Mouse (Mus musculus) left cerebral cortex, postnatal 36 days (tissue): ENCODE measurements around the gene Wdr5. TPM values are rescaled to one million over a fixed set of nuclear protein-coding genes. Genes with fewer than 3 reads are reported as not detected.
"Not testable (repeated sequence)": the region's sequence is repeated elsewhere in the genome, so short reads cannot be mapped to it uniquely, and the experiment has no call there.

Source experiments
- DNase-seq, 2 experiments: peaks; one replicate each; pipeline ENCODE4 v3.0.0; 2021 to 2022; ENCODE audit warnings: low spot score in 2 of 2, mixed read lengths in 1 of 2
- intact Hi-C: fragments of 180-260 bp; cut with DNase I; formaldehyde crosslinking; loops from one replicate; pipeline ENCODE4 v1.15.1; 2025
- total RNA-seq, 2 experiments: library from RNA; stranded (reverse); gene quantifications; 2 replicates each; pipeline ENCODE4 v1.2.3; 2021

Wdr5 gene
- total RNA-seq, 2 experiments from 2014 or later = 24.2 to 28.5 TPM

DNA sequence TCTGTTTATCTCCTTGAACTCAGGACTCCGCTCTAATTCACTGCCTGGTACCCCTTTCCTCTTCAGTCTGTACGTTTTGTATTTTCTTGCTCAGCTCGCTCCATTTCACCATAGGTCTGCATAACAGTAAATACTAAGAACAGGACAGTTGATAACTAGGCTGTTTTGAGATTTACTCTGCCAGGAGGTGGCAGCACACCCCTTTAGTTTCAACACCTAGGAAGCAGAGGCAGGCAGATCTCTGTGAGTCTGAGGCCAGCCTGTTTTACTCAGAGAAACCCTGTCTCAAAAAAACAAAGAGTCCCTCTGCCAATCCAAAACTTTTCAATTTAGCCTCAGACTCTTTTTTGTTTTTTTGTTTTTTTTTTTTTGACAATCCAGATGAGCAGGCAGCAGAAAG is 21.0 kb upstream of the Wdr5 start:
- no peak for DNase-seq
- intact Hi-C loops = no loop called here

DNA sequence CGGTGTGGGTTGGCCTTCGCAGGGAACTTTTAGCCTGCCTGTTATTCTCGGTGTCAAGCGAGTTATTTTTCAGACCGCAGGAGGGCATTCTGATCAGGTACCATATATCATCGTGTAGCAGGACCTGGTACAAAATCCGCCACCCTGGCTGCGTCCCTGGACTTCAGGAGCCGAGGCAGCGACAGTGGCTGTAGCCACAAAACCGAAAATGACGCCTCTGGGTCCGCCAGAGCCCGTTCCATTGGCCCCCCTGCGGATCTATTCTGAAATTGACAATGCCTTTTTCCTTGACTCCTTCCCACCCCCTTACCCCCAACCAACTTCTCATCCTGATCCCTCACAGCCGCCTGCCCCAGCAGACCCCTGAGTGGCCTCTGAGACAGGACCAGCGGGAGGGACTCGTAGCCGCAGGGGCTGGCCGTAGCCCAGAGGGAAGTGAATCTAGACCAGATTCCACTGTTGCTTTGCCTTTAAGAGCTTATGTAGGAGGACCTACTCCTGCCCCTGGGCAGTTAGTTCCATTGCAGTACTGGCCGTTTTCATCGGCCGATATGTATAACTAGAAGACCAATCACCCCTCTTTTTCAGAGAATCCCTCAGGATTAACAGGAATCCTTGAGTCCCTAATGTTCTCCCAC is 18.4 kb upstream of the Wdr5 start:
- no peak for DNase-seq

DNA sequence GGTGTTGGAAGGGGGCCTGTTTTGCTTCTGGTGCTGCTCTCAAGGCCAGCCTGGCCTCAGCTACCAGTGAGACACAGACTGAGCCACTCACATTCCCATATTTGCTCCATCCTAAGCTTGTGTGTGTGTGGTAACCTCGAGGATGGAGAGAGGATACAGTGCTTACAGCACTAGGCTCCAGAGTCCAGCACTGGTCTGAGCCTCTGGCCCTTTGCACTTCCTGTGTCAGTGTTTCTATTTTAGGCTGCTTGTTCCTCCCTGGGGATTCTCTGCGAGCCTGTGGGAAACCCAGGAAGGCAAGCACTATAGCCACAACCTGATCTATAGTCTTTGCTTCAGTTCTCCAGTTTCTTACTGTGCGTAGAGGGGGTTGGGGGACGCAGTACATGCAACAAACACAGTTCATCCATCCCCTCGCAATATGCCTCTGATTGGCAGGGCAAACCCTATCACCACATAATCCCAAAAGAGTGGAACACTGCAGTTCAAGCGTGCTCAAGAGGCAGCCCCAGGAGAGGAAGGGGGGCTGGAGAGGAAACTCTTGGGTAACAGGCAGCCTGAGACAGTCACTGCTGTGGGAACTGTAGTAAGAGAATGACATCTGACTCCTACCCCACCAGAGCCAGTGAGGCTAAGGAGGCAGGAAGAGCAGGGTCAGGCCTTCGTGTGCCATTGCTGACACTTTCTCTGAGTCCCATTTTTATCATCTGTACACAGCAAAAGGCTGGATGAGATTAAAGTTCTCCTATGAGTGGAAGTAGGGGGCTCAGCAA is 10.7 kb upstream of the Wdr5 start:
- no peak for DNase-seq
- intact Hi-C loops = no loop called here

More for the DNA sequence above, 18.4 kb upstream of the Wdr5 start:
- intact Hi-C loops = no loop called here

DNA sequence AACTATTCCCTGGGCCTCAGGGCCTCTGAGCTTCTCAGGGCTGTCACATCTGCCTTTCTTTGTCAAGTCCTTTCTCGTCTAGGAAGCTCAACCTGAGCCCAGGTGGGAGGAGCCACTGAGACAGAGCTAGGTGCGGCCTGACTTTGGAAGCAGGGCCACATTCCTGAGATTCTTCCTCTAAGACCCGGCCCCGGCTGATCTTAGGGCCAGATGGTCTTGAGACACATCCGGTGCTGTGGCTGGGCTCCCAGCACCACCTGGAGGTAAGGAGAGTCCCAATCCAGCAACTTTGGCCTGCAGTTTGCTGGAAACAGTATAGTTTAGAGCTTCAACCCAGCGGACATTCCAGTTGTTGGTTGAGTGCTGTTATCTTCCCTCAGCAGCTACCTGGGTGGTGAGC is 9.4 kb upstream of the Wdr5 start:
- no peak for DNase-seq
- intact Hi-C loops = no loop called here

DNA sequence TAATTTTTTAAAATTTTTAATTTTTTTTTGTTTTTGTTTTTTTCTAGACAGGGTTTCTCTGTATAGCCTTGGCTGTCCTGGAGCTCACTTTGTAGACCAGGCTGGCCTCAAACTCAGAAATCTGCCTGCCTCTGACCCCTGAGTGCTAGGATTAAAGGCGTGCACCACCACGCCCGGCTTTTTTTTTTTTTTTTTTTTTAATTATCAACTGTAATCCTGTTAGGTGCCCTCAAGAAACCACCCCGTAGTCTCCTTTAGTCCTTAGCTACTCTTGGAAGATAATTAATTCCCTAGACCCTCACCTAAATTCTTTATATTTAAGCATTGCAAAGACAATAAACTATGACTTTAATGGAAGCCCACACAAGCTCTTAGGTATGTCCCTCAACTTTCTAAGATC is 8.3 kb upstream of the Wdr5 start:
- DNase-seq, intact Hi-C loops: not testable (repeated sequence)

DNA sequence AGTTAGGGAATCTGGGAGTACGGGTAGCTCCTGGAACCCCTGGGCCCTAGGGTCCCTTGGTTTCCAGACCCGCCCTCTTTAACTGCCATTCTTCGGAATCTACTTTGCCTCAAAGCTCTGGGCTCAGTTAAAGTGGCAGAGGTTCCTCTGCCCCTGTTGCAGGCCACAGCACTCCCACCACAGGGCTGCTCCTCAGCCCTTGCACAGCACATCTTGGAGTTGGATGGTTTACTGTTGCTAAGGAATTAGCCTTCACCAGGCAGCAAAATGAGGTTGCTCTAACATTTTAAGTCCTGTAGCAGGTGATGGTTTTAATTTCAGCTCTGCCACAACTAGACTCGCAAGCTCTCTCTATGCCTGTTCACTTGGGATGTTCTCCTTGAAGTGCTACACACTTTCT is 7.4 kb upstream of the Wdr5 start, which contains the start of gene Brd3:
Brd3 (minus strand) TSS at position 101 of the 400 bp plus-strand sequence.
- intact Hi-C loops = no loop called here
- DNase-seq = no peak

DNA sequence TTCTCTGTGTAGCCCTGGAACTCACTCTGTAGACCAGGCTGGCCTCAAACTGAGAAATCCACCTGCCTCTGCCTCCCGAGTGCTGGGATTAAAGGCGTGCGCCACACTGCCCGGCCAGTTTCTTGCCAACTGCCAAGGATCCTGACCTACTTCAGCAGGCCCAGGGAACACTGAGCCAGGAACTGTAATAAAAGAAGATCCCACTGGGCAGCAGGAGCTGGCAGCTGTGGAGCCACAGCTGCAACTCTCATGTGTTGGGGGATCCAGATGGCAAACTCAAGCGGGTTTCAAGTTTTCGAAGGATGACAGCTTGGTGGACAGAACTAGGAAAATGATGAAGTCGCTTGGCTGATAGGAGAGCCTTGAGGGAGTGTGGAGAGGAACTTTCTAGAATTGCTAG is 4.3 kb upstream of the Wdr5 start:
- intact Hi-C loops = no loop called here
- no peak for DNase-seq

DNA sequence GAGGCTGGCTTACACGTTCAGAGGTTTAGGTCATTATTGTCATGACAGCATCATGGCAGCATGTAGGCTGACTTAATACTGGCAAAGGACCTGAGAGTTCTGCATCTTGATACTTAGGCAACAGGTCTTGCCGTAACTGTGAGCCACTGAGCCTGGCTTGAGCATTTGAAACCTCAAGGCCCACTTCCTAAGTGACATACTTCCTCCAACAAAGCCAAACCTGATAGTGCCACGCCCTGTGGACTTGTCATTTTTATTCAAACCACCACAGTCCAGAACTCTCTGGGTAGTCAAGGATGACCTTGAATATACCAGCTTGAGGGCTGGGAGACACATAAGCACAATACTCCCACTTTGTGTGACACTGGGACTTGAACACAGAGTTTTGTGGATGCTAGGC is 2.0 kb upstream of the Wdr5 start:
- DNase-seq = no peak
- intact Hi-C loops = no loop called here

DNA sequence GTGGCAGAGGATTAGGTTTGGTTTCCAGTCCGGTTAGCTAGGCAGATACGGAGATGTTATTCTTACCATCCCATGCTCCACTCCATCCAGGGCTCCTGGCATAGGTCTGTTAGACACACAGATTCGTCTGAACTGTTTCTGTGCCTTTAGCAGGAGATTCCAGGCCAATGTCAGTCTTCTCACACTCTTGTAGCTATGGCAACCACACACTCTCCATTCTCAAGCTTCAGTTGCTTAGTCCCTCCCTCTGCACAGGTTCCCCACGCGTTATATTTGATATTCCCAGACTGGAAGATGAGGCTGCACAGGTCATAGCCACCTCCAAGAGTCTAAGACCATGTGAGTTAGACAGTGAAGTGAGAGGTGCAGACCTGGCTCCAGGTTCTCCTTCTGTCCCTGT is 1.1 kb upstream of the Wdr5 start:
- intact Hi-C loops = no loop called here
- DNase-seq = peak in 1 of 2 experiments; percentile 10

DNA sequence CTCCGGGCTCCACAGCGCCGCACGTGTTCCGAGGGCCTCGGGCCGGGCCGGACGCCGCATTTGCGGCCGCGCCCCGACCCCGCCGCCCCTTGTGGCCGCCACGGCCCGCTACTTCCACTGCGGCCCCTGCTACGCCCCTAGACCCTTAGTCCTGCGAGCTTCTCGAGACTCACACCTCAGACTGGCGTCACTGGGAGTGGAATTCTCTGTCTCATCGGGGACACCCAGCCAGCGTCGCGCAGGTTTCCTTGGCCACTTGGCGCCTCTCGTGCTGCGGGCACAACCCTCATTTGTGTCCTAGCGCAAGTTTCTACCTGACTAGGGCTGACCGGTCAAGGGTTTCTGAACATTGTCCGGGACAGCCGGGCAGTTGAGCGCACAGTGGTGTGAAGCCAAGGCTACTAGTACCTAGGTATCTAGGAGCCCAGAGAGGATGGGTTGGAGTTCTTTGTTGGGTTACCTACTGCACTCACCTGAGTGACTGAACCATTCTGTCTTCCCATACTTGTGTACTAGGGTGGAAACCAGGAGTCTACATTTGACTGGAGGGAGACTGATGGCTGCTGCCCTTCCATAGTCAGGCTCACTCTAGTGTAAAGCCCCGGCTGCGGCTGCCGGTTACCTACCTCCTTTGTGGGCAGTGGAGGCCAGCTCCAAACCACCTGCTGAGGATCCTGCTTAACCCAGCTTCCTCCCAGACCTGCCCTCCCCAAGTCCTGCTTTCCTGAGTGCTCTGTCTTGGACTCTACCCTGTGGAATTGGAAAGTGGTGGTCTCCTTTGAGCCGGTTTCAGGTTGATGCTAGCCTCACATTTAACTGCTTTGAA is 597 bp downstream of the Wdr5 start:
- DNase-seq = no peak

DNA sequence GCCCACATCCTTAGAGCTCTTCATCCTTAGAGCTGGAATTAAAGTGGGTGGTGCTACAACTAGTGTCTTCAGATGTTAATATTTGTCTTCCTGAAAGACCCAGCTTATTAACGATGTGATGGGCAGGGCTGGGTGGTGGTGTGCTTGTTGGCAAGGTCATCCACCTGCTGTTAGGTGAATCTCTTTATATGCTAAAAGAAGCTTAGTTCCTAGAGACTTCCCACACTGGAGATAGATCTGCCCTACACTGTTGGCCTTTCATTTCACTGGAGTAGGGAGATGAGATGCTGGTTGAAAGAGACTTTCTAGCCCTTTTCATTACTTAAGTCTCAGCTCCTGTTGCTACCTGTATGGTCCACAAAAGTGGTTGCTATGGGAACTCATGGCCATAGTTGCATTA is 1.3 kb downstream of the Wdr5 start:
- no peak for DNase-seq
- intact Hi-C loops = loop anchor here (5.0 kb wide), 1 partner anchor 234 kb away; no protein-coding TSS in a partner anchor

More for the DNA sequence above, 597 bp downstream of the Wdr5 start:
- intact Hi-C loops = loop anchor here (1.0 to 5.0 kb wide), 2 partner anchors 40 to 233 kb away; no protein-coding TSS in a partner anchor

DNA sequence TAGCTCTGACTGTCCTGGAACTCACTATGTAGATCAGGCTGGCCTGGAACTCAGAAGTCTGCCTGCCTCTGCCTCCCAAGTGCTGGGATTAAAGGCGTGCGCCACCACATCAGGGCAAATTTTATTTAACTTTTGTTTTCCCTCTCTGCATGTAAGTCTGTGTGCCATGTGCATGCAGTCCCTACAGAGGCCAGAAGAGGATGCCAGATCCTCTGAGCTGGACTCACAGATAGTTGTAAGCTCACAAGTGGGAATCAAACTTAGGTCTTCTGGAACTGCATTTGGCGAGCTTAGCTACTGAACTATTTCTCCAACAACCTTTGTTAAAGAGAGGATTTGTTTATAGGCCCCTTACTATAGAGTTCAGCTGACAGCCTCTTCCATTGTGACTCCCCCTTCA is 3.3 kb downstream of the Wdr5 start:
- DNase-seq = no peak
- intact Hi-C loops = loop anchor here (5.0 kb wide), 1 partner anchor 236 kb away; no protein-coding TSS in a partner anchor

DNA sequence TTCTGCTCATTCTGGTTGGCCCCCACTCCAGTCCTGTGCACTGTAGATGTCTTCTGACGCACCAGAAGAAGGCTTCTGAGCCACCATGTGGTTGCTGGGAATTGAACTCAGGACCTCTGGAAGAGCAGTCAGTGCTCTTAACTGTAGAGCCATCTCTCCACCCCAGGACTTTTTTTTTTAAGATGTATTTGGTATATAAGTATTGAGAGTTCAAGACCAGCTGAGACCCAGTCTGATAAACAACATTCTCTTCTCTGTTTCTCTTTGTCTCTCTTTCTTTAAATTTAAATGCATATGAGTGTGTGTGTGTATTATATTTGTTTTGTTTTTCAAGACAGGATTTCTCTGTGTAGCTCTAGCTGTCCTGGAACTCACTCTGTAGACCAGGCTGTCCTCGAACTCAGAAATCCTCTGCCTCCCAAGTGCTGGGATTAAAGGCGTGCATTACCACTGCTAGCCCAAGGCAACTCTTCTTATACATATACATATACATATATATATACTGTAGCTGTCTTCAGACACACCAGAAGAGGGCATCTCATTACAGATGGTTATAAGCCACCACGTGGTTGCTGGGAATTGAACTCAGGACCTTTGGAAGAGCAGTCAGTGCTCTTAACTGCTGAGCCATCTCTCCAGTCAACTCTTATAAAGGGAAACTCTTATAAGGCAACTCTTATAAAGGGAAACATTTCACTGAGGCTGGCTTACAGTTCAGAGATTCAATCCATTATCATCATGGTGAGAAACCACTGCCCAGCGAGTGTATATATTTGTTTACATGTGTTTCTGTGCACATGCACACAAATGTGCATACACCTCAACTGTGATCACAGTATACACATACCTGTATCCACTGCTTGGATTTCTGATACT is 23.7 kb downstream of the Wdr5 start:
- DNase-seq, intact Hi-C loops: not testable (repeated sequence)

DNA sequence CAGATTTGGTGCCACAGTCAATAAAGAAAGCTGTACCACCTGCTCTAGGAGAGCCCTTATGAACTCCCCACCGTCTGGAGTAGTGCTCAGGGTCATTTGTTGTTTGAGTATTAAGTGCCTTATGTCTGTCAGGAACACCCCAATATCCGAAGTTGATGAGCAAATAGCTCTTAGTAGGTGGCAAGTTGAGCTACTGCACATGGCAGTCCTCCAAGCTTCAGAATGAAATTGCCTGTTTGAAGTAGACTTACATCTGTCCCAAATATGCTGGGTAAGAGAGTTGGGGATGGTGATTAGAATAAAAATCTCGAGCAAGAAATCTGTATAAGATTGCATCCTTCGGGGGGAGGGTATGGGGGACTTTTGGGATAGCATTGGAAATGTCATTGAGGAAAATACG is 24.4 kb downstream of the Wdr5 start:
- intact Hi-C loops = no loop called here
- DNase-seq = no peak

DNA sequence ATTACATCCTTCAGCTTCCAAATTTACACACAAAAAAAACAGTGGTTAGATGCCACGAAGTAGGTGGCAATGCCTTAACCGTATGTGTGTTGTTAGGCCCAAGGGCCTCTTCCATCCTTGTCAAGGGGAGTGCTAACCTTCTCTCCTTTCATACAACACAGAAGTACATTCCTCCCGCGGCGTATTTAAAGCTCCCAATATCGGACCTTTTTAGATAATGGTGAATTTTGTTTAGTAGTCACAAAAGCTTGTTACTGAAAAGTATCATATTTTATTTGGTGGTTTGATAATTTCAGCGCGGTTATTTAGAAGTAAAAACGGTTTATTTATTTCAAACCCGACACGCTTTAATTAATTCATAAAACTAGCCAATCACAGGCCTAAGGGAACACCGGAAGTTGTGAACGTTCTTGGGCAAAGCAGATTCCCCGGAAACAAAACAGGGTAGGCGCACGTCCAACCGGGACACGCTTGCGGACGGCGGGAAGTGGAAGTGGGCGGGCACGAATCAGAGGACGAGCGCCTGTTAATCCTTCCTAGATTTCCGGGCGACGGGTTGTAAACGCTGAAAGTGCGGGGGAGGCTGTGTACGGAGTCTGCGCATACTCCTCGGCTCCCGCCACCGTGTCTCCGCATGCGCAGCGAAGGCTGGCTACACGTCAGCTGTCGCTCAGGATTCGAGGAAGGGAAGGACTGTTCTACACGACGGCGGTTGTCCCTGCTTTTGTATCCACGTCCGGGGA is 25.0 kb downstream of the Wdr5 start:
- intact Hi-C loops = loop anchor here (10.0 kb wide), 1 partner anchor 885 kb away; no protein-coding TSS in a partner anchor
- DNase-seq = peak; percentile 99

DNA sequence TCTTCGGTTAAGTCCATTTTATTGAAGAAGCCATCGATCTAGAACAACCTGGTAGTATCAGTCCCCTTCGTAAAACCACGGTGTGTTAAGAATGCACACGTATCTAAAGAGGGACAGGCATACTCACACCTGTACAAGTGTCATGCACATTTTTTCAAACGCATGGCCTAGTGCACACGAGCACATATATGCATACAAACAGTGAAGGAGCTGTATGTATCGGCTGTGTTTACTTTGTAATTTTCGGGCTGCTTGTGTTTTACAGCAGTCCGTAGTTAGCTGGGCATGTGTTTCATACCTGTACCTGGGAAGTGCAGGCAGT is 25.5 kb downstream of the Wdr5 start:
- no peak for DNase-seq
- intact Hi-C loops = loop anchor here (10.0 kb wide), 1 partner anchor 884 kb away; no protein-coding TSS in a partner anchor

DNA sequence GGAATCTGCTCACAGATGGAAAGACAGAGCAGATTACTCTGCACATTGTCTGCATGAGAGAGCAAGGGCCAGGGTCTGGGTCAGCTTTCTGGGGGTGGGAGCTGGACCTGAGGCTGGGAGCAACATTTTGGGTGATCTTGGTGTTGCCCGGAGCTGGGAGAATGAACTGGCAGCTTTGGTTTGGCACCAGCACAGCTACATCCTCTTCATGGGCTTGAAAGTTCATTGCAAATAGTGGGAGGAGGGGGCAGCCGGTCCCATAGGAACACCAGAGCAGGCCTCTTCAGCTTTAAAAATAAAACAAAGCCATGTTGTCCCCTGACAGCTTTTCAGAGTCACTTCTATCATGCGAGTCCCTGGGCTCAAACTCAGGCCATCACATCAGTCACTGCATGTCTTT is 26.3 kb downstream of the Wdr5 start:
- intact Hi-C loops = loop anchor here (10.0 kb wide), 1 partner anchor 884 kb away; no protein-coding TSS in a partner anchor
- no peak for DNase-seq

DNA sequence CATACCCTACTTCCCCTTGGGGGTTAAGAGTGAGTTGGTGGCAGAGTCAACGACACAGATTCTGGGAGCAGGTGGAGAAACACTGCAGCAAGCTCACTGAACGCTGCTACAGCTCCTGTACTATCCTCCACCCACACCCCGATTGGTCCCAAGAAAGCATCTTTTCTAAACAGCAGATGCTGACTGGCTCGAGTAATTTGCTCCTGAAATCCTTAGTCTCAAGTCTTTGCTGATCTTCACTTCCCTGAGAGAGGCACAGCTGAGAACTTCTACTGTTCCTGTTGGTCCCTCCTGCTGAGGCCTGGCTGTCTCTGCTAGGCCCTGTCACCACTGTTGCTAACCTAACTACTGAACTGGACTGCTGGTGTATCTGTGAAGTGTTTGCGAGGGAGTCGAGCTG is 29.7 kb downstream of the Wdr5 start:
- no peak for DNase-seq
- intact Hi-C loops = loop anchor here (10.0 kb wide), 1 partner anchor 880 kb away; no protein-coding TSS in a partner anchor
